Mouse (Mus musculus) WW6 (cell line): ENCODE data around the gene Ybx2.

Experiments
- DNase-seq: peaks from one replicate; pipeline ENCODE4 v3.0.0-alpha.2; 2013; ENCODE audit warnings: low read depth, low spot score

Ybx2 gene

GRCm38 (mm10) chr11:69935137-69935879 lies at the start of gene Ybx2:
Ybx2 (plus strand) TSS chr11:69935796.
- peak; percentile 94 for DNase-seq

GRCm38 (mm10) chr11:69886907-69887635 lies 48.5 kb upstream of the Ybx2 start:
- DNase-seq, result no peak

GRCm38 (mm10) chr11:69891482-69891881 lies 44.1 kb upstream of the Ybx2 start:
- DNase-seq, result no peak

GRCm38 (mm10) chr11:69894671-69895070 lies 40.9 kb upstream of the Ybx2 start:
- DNase-seq, result no peak

- DNase-seq, result no peak
These were observed 40.3 kb upstream of the Ybx2 start, which contains the start of gene Acap1 for GRCm38 (mm10) chr11:69895291-69895690. Acap1 (minus strand) TSS chr11:69895539.

GRCm38 (mm10) chr11:69899870-69900269 lies 35.7 kb upstream of the Ybx2 start:
- no peak for DNase-seq

- peak; percentile 98 for DNase-seq
These were observed 34.9 kb upstream of the Ybx2 start, which contains the start of the genes 2810408A11Rik and Neurl4 for GRCm38 (mm10) chr11:69900471-69901405. 2810408A11Rik (minus strand) TSS chr11:69900987. Neurl4 (plus strand) TSS chr11:69901072.

- DNase-seq, result peak; percentile 100
These were observed 34.2 kb upstream of the Ybx2 start for GRCm38 (mm10) chr11:69901406-69901846.

GRCm38 (mm10) chr11:69901993-69902392 lies 33.6 kb upstream of the Ybx2 start:
- no peak for DNase-seq

GRCm38 (mm10) chr11:69902972-69903371 lies 32.6 kb upstream of the Ybx2 start:
- no peak for DNase-seq

GRCm38 (mm10) chr11:69904311-69904710 lies 31.3 kb upstream of the Ybx2 start:
- DNase-seq, result no peak

- DNase-seq, result no peak
These were observed 27.0 kb upstream of the Ybx2 start for GRCm38 (mm10) chr11:69908645-69909044.

GRCm38 (mm10) chr11:69909174-69909573 lies 26.4 kb upstream of the Ybx2 start:
- DNase-seq, result no peak

- DNase-seq, result no peak
These were observed 25.4 kb upstream of the Ybx2 start for GRCm38 (mm10) chr11:69910177-69910576.

- DNase-seq, result no peak
These were observed 24.6 kb upstream of the Ybx2 start for GRCm38 (mm10) chr11:69910781-69911560.

- DNase-seq, result no peak
These were observed 23.9 kb upstream of the Ybx2 start for GRCm38 (mm10) chr11:69911701-69912100.

GRCm38 (mm10) chr11:69912716-69913530 lies 22.7 kb upstream of the Ybx2 start:
- DNase-seq, result no peak

GRCm38 (mm10) chr11:69913554-69914371 lies 21.8 kb upstream of the Ybx2 start, which contains the start of gene Gps2:
Gps2 (plus strand) TSS chr11:69913888.
- DNase-seq, result peak; percentile 93

- DNase-seq, result no peak
These were observed 21.2 kb upstream of the Ybx2 start for GRCm38 (mm10) chr11:69914372-69914764.
